Mouse (Mus musculus) gastrocnemius, adult 18-20 months (tissue): ENCODE results near the gene Npas2. TPM values are rescaled to one million over a fixed set of nuclear protein-coding genes. Genes with fewer than 3 reads are reported as not detected.

Experiments
- DNase-seq: peaks from one replicate; pipeline ENCODE4 v3.0.0; 2021; ENCODE audit warnings: low spot score
- total RNA-seq, 2 experiments: library from RNA; stranded (reverse); gene quantifications; 2 replicates each; pipeline ENCODE4 v1.2.3; 2021

Gene Npas2
- total RNA-seq, 2 experiments from 2014 or later: 1.8 to 3.2 TPM

DNA sequence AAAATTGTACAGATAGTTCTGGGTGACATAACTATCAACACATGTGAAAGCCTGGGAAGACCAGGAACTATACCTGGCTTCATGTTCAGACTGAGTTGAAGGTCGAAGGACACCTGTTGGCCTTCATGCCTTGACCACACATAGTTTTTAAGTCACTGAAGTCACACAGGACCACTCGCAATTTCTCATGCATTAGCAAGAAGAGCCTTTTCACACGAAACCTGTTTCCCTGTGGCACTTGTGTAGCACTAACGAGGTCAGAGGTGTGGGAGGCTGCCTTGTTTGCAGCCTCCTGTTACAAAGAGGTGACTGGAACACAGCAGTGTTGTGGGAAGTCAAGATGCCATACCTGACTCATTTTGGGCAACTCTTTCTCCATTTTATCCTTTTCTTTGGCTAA lies 179.8 kb downstream of the Npas2 start:
- no peak for DNase-seq

DNA sequence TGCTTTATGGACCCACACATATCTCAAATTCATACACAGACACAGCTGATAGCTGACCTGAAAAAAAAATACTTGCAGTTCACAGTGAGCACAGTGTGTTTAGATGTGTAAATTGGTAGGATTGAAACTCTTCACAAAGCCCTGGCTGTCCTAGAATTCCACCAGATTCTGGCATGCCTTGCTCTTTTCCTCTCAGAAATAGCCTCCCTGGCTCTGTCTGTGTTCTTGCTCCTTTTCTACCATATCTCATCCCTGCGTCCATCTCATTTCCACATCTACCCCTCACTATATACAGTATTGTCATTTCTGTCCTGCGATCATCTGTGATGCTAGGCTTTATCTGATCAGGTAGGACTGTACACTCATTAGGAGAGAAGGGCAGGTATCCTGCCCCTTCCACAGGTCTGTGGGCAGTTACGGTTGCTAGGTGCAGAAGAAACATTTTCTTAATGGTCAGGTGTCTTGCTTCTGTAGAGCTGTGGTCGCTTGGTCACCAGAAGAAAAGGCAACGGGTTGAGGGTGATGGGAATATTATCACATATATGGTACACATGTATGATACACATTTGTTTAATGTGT lies 180.8 kb downstream of the Npas2 start:
- DNase-seq: no peak

DNA sequence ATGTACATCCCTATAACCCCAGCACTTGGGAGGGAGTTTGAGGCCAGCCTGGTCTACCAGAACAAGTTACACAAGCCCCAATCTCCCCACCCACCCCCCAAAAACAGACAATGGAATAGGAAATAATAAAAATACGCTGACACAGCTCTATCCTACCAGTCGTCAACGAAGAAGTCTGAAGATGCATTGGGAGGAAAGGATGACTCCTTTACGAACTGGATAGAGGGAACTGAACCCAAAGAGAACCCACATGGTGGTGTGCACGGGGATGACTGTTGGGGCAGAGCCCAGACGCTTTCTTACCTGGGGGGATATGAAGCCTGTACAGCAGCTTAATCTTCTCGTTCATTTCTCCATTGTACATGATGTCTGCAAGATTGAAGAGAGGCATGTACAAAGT lies 182.6 kb downstream of the Npas2 start:
- no peak for DNase-seq

DNA sequence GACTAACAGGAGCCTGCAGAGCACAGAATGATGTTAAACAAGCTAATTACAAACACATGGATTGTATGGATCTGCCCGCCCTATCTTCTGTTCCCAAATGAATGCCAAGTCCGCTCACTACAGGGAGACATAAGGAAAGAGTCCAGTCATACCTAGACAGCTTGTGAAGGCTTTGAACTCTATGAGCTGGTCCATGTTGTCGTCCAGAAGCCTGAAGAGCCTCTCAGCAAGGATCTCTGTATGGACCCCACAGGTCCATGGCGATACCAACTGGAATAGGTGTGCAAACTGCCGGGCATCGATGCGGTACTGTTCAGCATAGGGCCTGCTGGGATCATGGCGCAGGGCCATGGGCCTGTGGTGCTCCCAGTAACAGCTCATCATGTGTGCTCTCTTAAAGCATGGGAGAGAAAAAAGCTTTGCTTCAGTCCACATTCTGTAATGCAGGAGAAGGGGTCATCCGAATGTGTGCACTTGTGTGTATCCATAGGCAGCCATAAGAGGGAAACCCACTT lies 183.3 kb downstream of the Npas2 start:
- no peak for DNase-seq

DNA sequence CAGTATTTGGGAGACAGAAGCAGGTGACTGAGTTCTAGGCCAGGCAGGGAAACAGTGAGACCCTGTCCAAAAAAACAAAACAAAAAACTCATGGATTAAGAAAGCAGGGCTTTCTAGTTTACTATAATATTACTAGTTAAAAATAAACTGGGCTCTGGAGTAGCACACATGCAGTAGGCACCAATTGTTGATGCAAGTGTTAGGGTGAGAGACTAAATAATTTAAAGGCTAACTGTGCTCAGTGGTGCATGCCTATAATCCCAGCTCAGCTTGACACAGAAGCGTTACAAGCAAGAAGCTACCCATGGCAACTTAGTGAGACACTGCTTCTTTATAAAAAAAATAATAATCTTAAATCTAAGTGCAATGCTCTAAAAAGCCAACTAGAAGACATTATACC lies 185.0 kb downstream of the Npas2 start:
- DNase-seq: no peak

DNA sequence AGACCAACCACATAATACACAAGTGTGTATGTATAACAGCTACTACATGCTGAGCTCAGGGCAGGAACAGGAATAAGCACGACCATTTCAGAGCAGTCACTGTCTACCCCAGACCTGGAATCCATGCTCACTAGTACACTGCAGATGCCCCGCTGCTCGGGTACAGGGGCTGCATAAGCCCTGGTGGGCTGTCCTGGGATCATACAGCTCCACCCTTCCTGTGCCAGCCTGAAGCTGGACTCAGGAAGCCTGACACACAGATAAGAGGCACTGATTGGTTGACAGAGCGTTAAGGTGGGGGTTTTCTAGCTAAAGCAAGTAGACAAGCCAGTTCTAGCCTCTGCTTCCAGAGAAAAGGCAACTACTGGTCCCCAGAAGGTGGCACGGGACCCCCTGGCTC lies 185.5 kb downstream of the Npas2 start:
- no peak for DNase-seq

DNA sequence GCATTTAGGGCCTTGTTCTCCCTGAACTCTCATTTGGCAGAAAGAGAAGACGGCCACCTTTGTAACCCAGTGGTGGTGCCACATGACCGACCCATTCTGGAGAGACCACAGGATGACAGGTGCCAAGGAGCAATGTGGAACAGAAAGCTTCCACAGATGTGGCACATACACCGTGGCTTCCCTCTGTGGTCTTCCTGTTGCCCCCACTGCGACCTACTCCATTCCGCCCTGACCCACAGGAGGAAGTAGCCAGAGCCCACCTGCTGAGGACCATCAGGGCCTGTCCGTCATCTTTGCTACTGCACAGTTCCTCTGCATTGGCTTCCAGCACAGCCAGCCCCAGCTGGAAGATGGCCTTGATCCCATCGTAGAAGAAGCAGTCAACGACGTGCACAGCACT lies 187.5 kb downstream of the Npas2 start:
- DNase-seq: no peak

DNA sequence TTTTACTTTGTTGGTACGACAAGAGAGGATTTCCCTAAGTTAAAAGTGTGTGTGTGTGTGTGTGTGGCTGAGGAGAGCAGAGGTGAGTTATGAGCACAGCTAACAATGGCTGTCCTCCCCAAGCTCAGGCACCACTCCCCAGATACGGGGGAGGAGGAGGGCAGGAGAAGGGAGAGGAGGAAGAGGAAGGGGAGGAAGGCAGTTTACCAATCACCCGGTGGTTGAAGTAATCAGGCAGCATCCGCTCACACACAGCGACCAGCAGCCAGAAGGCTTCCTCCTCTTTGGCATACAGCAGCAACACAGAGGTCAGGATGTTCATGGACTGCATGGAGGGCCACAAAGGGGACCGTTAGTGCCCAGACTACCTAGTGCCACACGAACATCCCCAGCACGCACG lies 191.4 kb downstream of the Npas2 start:
- no peak for DNase-seq

DNA sequence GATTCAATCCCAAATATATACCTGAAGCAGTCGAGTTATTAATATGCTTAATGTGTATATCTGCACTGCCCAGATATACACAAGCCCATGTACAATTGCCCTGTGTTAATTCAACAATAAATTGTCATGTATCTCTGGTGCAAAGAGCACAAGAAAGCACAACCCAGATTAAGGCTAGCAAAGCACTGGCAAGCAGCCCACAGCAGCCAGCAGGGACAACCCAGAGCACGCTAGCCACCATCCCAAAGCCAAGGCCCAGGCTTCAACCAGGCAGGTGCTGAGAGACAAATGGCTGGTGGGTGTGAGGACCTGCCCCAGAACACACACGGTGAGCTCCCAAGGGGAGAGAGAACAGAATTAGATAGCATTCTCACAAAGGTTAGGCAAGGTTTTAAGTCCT lies 192.9 kb downstream of the Npas2 start:
- DNase-seq: no peak

DNA sequence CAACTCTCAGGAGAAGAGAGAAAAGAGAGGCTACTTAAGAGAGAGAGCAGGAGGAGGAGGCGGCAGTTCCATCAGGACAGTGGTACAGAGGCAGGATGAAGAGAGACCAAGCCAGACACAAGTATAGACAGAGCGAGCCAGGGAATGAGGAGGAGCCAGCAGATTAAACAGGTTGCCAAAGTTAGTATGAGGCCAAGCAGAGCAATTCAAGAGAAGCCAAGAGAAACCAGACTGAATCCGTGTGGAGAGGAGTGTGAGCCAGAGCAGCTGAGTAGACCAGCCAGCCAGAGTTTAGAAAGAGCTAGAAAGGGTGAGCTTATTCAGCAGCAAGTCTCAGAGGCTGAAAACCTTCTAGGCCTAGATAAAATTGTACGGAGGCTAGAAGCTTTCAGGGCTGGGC lies 194.0 kb downstream of the Npas2 start:
- peak; percentile 68 for DNase-seq

DNA sequence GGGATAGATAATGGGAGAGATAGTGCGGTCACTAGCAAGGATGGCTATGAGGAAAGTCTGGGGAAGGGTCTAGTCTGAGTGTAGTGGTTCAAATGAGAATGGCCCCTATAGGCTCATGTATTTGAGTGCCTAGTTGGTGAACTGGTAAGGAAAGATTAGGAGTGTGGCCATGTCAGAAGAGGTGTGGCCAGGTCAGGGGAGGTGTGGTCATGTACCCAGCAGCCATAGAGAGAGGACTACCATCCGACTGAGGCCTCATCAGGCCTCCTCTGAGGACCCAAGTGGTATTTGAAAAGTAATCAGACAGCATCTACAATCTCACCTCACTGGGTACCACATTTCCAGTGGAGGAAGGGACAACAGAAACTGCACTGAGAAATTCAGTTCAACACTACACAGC lies 194.6 kb downstream of the Npas2 start:
- DNase-seq: no peak

DNA sequence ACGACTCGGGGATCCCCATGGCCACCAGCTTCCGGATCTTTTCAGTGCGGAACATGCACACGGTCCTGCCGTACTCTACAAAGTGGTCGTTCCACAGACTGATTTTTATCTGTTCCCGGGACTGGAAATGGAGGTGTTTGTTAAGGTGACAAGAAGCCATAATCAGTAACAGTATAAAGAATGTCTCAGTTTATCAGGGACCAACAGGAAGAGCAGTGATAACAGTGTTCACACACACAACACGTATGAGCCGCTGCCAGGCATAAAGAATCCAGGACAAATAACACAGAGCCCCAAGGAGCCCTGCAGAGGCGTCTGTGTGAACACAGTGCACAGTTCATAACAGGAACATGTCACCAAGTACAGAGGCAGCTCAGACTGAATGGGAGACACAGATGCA lies 195.8 kb downstream of the Npas2 start:
- DNase-seq: no peak

DNA sequence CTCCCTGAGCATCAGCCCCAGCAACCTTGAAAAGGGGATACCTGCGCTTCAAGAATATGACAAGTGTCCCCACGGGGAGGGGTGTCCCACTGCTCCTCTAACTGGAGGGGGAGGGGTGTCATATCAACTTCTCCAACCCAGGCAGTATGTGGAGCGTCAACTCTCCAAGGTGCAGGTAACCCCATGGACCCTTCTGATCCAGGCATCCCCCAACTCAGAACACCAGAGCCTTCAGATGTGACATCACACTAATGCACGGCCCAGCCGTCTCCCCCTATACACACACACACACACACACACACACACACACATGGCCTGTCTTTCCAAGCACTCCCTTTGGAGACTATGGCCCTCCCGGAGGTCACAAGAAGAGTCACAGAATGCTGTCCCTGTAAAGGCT lies 198.1 kb downstream of the Npas2 start:
- no peak for DNase-seq

DNA sequence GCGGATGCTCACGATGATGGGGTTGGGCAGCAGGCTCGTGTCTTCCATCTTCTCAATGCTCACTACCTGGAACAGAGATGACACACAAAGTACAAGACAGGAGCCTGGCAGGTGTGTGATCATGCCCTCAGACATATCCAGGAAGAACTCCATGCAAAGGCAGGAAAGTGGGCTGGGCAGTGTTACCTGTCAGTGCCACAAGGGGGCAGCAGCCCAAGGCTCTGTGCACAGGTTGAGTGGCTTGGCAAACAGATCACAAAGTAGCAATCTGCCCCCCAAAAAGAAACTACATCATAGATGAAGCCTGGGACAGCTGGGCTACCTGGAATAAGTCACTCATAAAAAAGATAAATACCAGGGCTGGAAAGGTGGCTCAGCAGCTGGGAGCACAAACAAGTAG lies 198.7 kb downstream of the Npas2 start:
- DNase-seq: peak; percentile 76

DNA sequence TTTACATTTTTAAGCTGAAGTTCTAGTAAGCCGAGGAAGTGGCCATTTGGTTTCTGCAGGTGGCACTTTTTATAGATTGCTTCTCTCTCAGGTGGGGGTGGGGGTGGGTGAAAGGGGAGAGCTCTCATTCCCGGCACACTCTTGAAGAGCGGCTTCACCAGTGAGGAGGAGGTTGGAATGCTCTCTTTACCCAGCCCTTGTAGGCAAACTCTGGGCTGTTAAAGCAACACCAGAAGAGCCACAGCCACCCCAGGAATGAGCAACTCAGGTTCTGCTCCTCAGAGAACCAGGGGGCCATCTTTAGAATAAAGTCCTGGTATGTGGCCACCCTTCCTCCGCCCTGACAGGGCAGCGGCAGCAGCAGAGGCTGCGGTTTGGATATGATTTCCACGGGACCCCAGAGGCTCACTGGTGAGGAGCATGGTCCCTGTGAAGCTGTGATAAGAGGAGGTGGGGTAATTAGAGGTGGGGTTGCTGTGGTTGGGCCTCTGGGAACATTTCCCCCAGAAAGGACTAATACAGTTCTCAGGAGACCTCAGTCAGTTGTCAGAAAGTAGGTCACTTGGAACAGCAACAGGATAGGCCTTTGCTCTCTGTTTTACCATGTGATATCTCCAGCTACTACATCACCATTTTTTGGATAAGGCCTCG lies 199.8 kb downstream of the Npas2 start:
- DNase-seq: no peak

DNA sequence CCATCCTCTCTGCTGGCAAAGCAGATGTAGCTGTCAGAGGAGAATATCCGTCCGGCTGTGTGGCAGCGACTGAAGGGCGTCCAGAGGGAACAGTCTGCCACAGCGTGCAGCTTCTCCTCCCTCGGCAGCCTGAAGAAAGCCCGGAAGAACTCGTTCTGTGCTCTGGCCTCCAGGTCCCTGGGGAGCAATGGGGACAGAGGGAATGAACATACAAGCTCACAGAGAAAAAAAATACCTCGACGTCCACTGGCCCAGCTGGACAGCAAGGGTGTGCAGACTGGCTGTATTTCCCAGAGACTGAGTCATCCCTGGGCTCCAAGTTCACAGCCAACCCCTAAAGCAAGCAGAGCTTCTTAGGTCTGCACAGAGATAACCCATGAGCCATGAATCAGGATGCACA lies 200.6 kb downstream of the Npas2 start:
- peak; percentile 63 for DNase-seq

DNA sequence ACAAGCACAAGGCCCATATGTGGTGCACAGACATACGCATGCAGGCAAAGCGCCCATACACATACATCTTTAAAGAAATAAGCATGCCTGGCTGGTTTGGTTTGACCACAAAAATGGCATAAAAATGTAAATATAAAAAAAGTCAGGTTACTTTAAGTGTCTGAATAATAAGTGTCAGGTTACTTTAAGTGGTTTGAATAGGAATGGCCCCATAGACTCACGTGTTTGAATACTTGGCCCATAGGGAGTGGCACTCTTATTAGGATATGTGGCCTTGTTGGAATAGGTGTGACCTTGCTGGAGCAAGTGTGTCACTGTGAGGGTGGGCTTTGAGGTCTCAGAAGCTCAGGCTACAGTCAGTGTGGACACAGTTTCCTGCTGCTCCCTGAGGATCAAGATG lies 201.1 kb downstream of the Npas2 start:
- DNase-seq: no peak

DNA sequence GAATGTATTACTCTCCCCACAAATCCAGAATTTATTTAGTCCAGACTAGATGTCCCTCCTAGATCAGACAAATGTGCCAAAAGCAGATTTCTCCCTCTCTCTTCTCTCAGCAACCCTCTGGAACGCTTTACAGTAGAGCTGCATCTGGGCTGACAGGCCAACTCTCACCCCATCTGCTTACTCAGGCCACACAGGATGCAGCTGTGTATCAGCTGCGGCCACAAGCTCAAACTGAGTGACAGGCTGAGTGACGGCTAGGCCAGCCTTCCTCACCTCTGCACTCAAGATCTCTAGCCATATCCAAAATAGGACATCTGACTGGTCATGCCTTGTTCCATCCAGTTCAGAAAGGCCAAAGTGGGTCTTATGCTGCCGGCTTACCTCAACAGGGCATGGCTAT lies 202.8 kb downstream of the Npas2 start:
- DNase-seq: no peak

DNA sequence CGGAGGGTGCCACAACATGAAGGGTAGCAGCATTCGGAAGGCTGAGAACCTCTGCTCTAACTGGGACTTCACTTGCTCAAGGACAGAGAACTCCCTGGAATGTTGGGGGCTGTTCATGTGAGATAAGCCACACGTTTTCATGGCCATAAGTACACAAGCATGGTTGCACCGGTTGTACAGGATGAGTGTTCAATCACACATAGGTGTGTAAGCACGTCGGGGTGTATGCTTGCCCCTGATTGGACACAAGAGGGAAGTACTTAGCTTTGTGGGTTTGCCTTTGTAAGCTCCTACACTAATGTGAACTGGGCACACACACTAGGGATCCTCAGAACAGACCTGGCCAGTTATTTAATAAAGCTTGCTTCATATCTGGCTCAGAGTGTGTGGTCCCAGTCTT lies 204.8 kb downstream of the Npas2 start:
- no peak for DNase-seq

DNA sequence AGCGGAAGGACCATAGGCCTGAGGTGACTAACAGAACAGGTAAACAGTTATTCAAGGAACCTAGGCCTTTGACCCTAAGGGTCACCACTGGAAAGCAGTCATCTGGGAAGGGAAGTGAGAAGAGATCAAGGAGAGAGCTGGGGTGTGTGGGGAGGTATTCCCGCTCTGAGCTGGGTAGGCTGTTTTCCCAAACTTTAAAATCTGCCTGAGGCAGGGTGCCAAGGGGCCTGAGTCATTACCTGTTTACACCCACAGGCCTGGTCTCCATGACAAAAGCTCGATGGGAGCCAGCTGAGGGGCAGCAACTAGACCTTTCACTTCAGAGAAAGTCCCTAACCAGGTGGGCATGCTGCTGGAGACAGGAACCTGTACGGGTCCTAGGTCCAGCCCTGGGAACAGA lies 205.7 kb downstream of the Npas2 start:
- DNase-seq: peak; percentile 22

DNA sequence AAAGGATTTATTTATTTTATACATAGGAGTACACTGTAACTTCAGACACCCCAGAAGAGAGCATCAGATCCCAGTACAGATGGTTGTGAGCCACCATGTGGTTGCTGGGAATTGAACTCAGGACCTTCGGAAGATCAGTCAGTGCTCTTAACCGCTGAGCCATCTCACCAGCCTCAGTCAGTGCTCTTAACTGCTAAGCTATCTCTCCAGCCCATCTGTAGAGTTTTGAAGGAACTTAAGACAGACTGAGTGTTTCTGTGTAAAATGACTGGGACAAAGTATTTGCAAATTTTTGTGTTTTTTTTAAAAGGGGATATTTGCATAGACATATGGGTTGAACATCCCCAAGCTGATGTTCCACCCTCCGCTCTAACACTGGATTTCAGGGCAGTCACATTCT lies 206.6 kb downstream of the Npas2 start:
- DNase-seq: no peak

DNA sequence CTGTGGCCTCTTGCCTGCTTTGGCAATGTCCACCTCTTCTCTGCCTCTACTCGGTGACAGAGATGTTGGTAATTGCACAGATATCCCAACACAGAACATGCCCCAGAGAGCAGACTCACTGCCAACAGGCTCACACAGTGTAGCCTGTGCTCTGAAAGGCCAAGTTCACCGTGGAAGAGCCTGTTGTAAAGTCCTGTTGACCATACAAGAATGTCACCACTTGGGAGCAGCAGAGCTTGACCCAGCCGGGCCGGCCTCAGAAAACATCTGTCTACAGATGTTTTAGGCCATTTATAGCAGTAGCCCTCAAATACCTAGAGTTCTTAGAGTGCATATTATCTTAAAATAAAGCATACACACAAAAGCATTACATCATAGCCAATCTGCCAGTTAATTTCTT lies 213.6 kb downstream of the Npas2 start:
- no peak for DNase-seq

DNA sequence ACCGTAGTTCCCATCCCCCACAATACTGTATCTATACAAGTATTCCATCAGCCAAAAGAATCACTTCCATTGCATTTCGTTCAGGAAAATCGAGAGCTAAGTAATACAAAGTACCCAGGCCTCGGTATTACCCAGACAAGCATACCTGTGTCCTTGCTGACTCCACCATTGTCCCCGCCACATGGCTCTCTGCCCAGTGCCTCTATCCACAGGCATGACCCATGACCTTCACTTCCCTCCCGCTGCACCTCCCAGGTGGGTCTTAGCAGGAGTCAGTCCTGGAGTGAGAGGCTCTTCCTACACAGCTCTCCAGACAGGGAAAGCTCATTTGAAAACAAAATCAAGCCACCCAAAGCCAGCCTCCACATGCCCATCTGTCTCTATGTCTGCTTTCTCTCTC lies 214.6 kb downstream of the Npas2 start:
- no peak for DNase-seq

DNA sequence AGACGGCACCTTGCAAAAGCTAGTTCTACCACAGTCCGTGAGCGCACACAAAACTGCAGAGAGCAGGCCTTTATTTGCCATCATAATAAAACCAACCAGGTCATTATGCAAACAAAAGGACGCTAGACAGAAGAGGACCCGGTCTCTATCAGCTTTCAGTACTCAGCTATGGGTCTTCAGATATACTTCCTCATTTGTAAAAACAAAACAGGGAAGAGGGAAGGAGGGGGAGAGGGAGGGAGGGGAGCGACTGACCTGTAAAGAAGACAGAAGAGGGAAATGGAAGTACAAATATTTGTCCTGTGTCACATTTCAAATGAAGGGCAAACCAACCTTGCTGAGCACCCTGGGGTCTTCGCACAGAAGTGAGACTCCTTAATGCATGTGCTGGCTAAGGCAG lies 215.1 kb downstream of the Npas2 start:
- no peak for DNase-seq
